Mouse (Mus musculus) thymus, adult 2 months (tissue): ENCODE results near the gene Mlf2. TPM values are rescaled to one million over a fixed set of nuclear protein-coding genes. Genes with fewer than 3 reads are reported as not detected.

ENCODE experiments used
- DNase-seq: peaks from one replicate; pipeline ENCODE4 v3.0.0; 2021
- H3K27ac ChIP-seq: fragments of 200-500 bp; 2 replicates; pipeline ENCODE4 v1.5.1; 2012; ENCODE audit warnings: low read length, control low read depth; ENCODE audit not compliant: control insufficient read depth, insufficient read depth
- H3K27me3 ChIP-seq: fragments of 200-500 bp; 2 replicates; pipeline ENCODE4 v1.6.1; 2012; ENCODE audit warnings: mild to moderate bottlenecking, low read length, moderate library complexity, mixed read lengths; ENCODE audit not compliant: control insufficient read depth, insufficient read depth
- H3K36me3 ChIP-seq: fragments of 200-500 bp; 2 replicates; pipeline ENCODE4 v1.6.1; 2012; ENCODE audit warnings: mild to moderate bottlenecking, low read length, moderate library complexity; ENCODE audit not compliant: control insufficient read depth, insufficient read depth
- H3K4me1 ChIP-seq: fragments of 200-500 bp; replicated peaks from 2 replicates; pipeline ENCODE4 v1.6.1; 2012; ENCODE audit warnings: low read length; ENCODE audit not compliant: control insufficient read depth, insufficient read depth
- H3K4me3 ChIP-seq: fragments of 200-500 bp; 2 replicates; pipeline ENCODE4 v1.5.1; 2012; ENCODE audit warnings: mild to moderate bottlenecking, low read length, control low read depth, moderate library complexity; ENCODE audit not compliant: control insufficient read depth, insufficient read depth
- CTCF ChIP-seq: fragments of 200-500 bp; IDR thresholded peaks from 2 replicates; pipeline ENCODE4 v1.5.1; 2012; ENCODE audit warnings: mild to moderate bottlenecking, control low read depth, low read length, moderate library complexity, borderline replicate concordance; ENCODE audit not compliant: control insufficient read depth, poor library complexity, insufficient read depth; ENCODE audit errors: extremely low read depth
- POLR2A ChIP-seq: fragments of 200-500 bp; IDR thresholded peaks from 2 replicates; pipeline ENCODE4 v1.6.1; 2012; ENCODE audit warnings: mild to moderate bottlenecking, low read length, control low read depth, moderate library complexity; ENCODE audit not compliant: control insufficient read depth, poor library complexity, insufficient read depth; ENCODE audit errors: extremely low read depth
- WGBS: fragments of 180-500 bp; shearing (Covaris S2); methylation state at CpG from one replicate; pipeline ENCODE4 v1.1.7; 2018; 5-methylcytosine and 5-hydroxymethylcytosine counted together
- polyA plus RNA-seq: library from polyadenylated mRNA; depleted of rRNA; stranded (reverse); fragments of >200 nt; gene quantifications from 2 replicates; pipeline ENCODE4 v1.2.3, GENCODE M21; 2012

The Mlf2 gene
- polyA plus RNA-seq, 1 experiment = 428 TPM

GRCm38 (mm10) chr6:124921539-124921938 is 9.6 kb upstream of the Mlf2 start:
- Histone ChIP-seq H3K4me3 (no peak overlapping the region), H3K4me1 (peaks cover 27% of the 10 kb centered on the region), H3K27ac (no peak overlapping the region), H3K27me3 (no peaks in the 10 kb centered on the region), H3K36me3 (no peaks in the 10 kb centered on the region)
- DNase-seq = no peak
- no peak for TF ChIP-seq POLR2A
- TF ChIP-seq CTCF = no peak
- 35% methylated on average over 4 of the region's 4 CpGs for WGBS

DNA sequence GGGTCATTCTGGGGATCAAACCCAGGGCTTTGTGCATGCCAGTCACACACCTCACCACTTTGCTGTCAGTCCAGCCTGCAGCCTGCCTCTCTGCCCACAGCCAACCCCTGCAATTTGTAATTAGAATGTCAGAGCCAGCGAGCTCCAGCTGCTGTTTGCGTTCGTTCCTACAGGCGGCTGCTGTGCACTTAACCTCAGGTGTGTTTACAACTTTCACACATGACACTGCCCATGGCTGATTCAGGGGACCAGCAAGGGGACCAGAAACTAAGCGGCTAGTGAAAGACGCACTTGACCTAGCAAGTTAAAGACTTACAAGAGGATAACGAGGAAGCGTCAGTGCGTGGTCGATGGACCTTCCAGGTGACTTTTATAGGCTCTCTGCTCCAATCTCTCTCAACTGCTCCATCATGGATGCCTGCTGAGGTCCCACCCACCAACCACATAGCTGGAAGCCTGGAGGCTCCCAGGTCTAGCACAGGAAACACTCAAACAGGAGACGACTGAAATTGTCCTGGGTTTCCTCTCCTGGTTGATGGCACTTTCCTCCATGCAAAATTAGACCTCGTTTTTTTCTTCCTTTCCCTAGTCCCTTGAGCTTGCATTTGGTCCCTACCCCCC is 5.9 kb upstream of the Mlf2 start:
- H3K4me3 ChIP-seq = no peak overlapping the region
- TF ChIP-seq CTCF = no peak
- no peak for TF ChIP-seq POLR2A
- H3K27me3 ChIP-seq = no peaks in the 10 kb centered on the region
- no peak overlapping the region for H3K27ac ChIP-seq
- H3K4me1 ChIP-seq = peaks cover 4% of the 10 kb centered on the region; the same call in 1 of the 2 replicates
- 84% methylated on average over 12 of the region's 12 CpGs for WGBS
- no peak for DNase-seq
- no peaks in the 10 kb centered on the region for H3K36me3 ChIP-seq

GRCm38 (mm10) chr6:124925941-124926340 is 5.2 kb upstream of the Mlf2 start:
- H3K36me3 ChIP-seq = no peaks in the 10 kb centered on the region
- no peak overlapping the region for H3K27ac ChIP-seq
- WGBS = 67% methylated on average over 5 of the region's 5 CpGs
- H3K4me1 ChIP-seq = 0 out of 2 replicates have a peak, but pooled peaks cover 2% of the 10 kb centered on the region
- H3K27me3 ChIP-seq = no peaks in the 10 kb centered on the region
- H3K4me3 ChIP-seq = no peak overlapping the region
- TF ChIP-seq CTCF = no peak
- TF ChIP-seq POLR2A = no peak
- DNase-seq = no peak

DNA sequence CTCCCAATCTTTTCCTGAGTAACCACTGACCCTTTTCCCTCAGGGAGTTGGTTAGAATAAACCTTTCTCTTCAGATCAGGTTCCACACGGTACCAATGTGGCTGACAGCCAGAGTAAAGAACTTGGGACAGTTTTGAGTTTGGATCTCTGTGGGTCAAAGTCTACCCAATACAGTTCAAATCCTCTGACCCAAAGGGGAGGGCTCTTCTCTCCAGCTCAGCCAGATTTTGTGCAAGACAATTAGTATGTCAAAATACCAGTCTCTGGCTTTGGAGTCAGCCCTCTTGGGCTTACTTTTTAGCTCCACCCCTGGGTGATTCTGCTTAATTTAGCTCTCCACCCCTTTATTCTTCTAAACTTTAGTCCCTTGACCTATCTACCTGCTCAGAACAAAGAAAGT is 955 bp upstream of the Mlf2 start:
- Histone ChIP-seq H3K27ac (no peak overlapping the region; the same call in 1 of the 2 replicates), H3K27me3 (no peaks in the 10 kb centered on the region), H3K4me3 (no peak overlapping the region), H3K4me1 (peaks cover 10% of the 10 kb centered on the region), H3K36me3 (peaks cover 15% of the 10 kb centered on the region)
- 88% methylated on average over 1 of the region's 1 CpGs for WGBS
- no peak for DNase-seq
- TF ChIP-seq CTCF (no peak), POLR2A (no peak)

- peak; percentile 55 for DNase-seq
- no peaks in the 10 kb centered on the region for H3K27me3 ChIP-seq
- TF ChIP-seq POLR2A = no peak
- peak; percentile 25; the same call in 1 of the 2 replicates for TF ChIP-seq CTCF
- H3K27ac ChIP-seq = 0 out of 2 replicates have a peak overlapping the region, but pooled peaks have one; percentile 8
- WGBS = 4% methylated on average over 48 of the region's 48 CpGs
- peaks cover 10% of the 10 kb centered on the region for H3K4me1 ChIP-seq
- peak overlapping the region; percentile 81 for H3K4me3 ChIP-seq
- peaks cover 25% of the 10 kb centered on the region for H3K36me3 ChIP-seq
Measured at GRCm38 (mm10) chr6:124931525-124932313, 533 bp downstream of the Mlf2 start.

- H3K4me1 ChIP-seq = peaks cover 10% of the 10 kb centered on the region
- H3K27ac ChIP-seq = no peak overlapping the region; the same call in 1 of the 2 replicates
- H3K27me3 ChIP-seq = no peaks in the 10 kb centered on the region
- TF ChIP-seq CTCF (no peak), POLR2A (no peak)
- H3K4me3 ChIP-seq = peak overlapping the region; percentile 81
- peaks cover 25% of the 10 kb centered on the region for H3K36me3 ChIP-seq
- 87% methylated on average over 12 of the region's 12 CpGs for WGBS
- no peak for DNase-seq
Measured at GRCm38 (mm10) chr6:124932314-124932695, 1.1 kb downstream of the Mlf2 start.
